Mouse (Mus musculus) thymus, adult 18-20 months (tissue): ENCODE measurements around the gene Spp2.

ENCODE experiments used
- DNase-seq, 2 experiments: peaks; one replicate each; pipeline ENCODE4 v3.0.0; 2022; ENCODE audit warnings: mixed read lengths in 2 of 2

Gene Spp2

DNA sequence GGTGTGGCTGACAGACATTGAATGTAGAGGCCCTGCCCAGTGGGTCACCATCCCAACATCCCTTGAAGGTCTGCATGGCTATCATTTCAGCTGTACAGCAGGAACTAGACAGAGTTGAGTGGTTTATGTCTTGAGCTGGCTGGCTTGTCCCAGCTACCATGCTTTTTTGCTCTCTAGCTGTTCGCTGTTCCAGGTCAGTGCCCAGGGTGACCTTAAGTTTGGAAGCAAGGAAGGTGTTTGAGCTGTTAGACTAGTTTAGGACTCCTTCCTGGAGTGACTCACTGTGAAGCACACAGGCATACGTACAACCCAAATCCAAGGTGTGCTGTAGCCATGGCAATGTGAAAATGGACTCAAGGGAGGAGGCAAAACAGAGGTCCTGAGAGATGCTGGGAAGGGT is 61.6 kb downstream of the Spp2 start:
- no peak for DNase-seq

DNA sequence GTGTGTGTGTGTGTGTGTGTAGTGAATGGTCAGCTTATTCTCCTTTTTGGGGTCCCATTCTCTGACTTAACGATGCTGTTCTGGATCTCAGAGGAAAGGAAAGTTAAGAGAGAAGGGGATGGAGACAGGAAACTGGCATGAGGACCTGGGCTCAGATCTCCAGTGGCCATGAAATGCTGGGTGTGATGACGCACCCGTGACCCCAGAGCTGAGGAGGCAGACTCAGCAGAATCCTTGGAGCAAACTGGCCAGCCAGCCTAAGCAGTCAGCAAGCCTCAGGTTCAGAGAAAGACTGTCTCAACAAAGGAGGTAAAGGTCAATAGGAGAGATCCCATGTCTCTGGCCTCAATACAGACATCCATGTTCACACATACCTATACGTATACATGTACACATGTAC is 63.0 kb downstream of the Spp2 start:
- no peak for DNase-seq

DNA sequence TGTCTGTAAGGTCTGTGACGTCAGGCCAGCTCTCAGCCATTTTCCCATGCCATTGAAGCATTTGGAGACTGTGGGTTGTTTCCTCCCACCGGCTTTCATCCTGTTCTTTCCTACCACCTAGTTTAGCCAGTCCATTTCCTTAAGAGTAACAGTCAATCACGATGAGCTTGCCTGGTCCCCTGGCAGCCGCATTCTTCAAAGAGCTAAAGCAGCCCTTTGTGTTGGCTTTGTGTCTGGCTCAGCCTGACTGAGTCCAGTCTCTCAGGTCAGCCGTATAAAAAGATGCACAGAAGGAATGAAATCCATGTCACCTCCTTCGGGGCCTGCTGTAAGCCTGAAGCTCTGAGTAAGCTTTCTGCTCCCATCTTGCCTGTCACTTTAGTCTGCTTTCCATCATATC is 65.5 kb downstream of the Spp2 start:
- DNase-seq: no peak

DNA sequence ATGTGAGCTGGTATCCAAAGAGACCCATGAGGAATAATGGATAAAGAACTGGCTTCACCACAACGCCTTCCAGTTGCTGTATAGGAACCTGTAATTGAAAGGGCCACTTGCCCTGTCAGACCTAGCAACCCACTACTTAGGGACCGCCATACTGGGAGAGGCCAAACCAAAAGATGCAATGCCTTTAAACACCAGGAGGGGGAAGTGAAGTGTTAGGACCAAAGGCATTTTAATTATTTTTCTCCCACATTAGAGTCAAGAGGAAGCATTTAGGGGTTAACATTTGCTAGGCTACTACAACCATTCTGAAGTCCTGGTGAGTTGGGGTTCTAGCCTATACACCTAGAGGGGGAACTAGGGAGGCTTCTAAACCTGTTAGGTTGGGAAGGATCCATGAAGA is 67.1 kb downstream of the Spp2 start:
- no peak for DNase-seq

DNA sequence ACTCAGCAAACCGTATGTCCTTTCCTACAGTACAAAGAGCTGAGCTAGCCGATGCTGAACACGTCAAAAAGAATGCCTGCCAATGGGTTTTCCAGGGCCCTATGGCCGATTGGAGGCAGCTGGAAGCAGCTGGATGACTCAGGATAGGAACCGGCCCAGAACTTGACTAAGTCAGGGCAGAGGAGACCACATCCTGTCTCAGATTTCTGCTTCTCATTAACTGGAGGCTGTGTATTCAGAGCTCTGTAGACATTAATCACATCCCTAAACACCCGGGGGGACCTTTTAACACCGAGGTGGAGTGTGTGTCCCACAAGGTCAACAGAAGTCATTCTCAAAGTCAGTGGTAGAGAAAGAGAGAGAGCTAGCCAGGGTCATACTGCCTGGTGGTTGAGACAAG is 67.8 kb downstream of the Spp2 start:
- DNase-seq: peak in 1 of 2 experiments; percentile 24

DNA sequence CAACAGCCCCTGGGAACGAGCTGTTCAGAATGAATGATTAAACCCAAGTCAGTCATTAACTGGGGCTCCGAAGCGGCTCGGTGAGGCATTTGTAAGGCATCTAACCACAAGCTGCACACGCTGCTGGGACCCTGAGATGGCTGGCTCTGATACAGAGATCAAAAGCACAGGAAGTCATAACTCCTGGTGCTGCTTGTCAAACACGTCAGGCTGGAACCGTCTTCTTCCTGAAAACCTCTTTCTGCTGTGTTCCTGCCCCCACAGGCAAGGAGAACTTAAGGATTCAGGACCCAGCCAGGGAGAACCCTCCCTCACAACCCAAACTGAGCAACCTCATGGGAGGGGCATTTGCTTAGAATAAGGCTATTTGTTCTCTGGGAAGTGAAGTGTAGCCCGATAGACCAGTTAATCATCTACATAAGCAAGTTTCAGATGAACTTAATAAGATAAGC is 68.8 kb downstream of the Spp2 start:
- peak; percentile 28 to 59 for DNase-seq
